Mouse (Mus musculus): Measurements from ENCODE around the gene Gng5. TPM values are rescaled to one million over a fixed set of nuclear protein-coding genes. Genes with fewer than 3 reads are reported as not detected.

The Gng5 gene
- polyA plus RNA-seq, 1 experiment from 2014 or later: 888 TPM

- H3K9ac ChIP-seq: no peak overlapping the region
- WGBS: 80% methylated on average over 7 of the region's 7 CpGs
- H3K4me3 ChIP-seq: no peak overlapping the region
- H3K9me3 ChIP-seq: no peaks in the 10 kb centered on the region
- no peak overlapping the region for H3K4me2 ChIP-seq
- H3K27me3 ChIP-seq: no peaks in the 10 kb centered on the region
- H3K36me3 ChIP-seq: no peaks in the 10 kb centered on the region
- no peak overlapping the region for H3K27ac ChIP-seq
- no peak for ATAC-seq (ENCODE audit: borderline replicate concordance, extremely low read depth, low FRiP score, low TSS enrichment)
- no peaks in the 10 kb centered on the region for H3K4me1 ChIP-seq
These were observed 55.2 kb downstream of the Gng5 start for GRCm38 (mm10) chr3:146554816-146555215.

Other genes with a start within 250 kb of the Gng5 start
- gene Ssx2ip, start 95.2 kb upstream of the Gng5 start, polyA plus RNA-seq (2015; fragmentation: Nextera tagmentation; extraction: Ambion mirVana): 31.4 and 33.5 TPM in 2 replicates
- 10.0 and 11.1 TPM in 2 replicates for gene Ctbs, start 50.0 kb upstream of the Gng5 start, polyA plus RNA-seq (2015; fragmentation: Nextera tagmentation; extraction: Ambion mirVana)
- 4.7 TPM in 2 replicates for gene Spata1, start 54 bp upstream of the Gng5 start, polyA plus RNA-seq (2015; fragmentation: Nextera tagmentation; extraction: Ambion mirVana)
- gene Rpf1, start 21.6 kb downstream of the Gng5 start, polyA plus RNA-seq (2015; fragmentation: Nextera tagmentation; extraction: Ambion mirVana): 52.8 and 57.0 TPM in 2 replicates
- gene Uox, start 70.6 kb downstream of the Gng5 start, polyA plus RNA-seq (2015; fragmentation: Nextera tagmentation; extraction: Ambion mirVana): 0.12 and 0.39 TPM in 2 replicates
- gene Dnase2b, start 115.8 kb downstream of the Gng5 start, polyA plus RNA-seq (2015; fragmentation: Nextera tagmentation; extraction: Ambion mirVana): not detected in 2 replicates
- gene 4930503B20Rik, start 151.5 kb downstream of the Gng5 start, polyA plus RNA-seq (2015; fragmentation: Nextera tagmentation; extraction: Ambion mirVana): 0.08 and 0.12 TPM in 2 replicates
- gene Samd13, start 185.8 kb downstream of the Gng5 start, polyA plus RNA-seq (2015; fragmentation: Nextera tagmentation; extraction: Ambion mirVana): 1.1 and 1.2 TPM in 2 replicates